Mouse (Mus musculus): Measurements from ENCODE around the gene Gm20388. TPM values are rescaled to one million over a fixed set of nuclear protein-coding genes. Genes with fewer than 3 reads are reported as not detected.

The Gm20388 gene
- polyA plus RNA-seq, 1 experiment: 49.7 TPM

GRCm38 (mm10) chr8:122567361-122568108 is 2656.9 kb downstream of the Gm20388 start, which contains the start of gene Cdt1:
Gene Cdt1, plus strand, starts transcription at chr8:122568015.
- TF ChIP-seq POLR2A (IDR thresholded peaks at IDR 0.05; ENCODE audit: low read depth, low read length): no peak
- TF ChIP-seq CTCF (conservative IDR thresholded peaks at IDR 0.05; ENCODE audit: insufficient read depth, insufficient read length, low read depth, low read length): no peak
- WGBS: under 1% methylated on average over 62 of the region's 62 CpGs
- Histone ChIP-seq H3K27me3 (replicated peaks; ENCODE audit: control insufficient read depth, insufficient read depth, low read length) (no peaks in the 10 kb centered on the region), H3K27ac (ENCODE audit: insufficient read depth, low read depth, low read length) (peak within 1 kb of the TSS; percentile 44), H3K36me3 (ENCODE audit: control insufficient read depth, insufficient read depth, low read length) (no peaks in the 10 kb centered on the region), H3K4me3 (ENCODE audit: insufficient read depth, low read depth, low read length) (peak within 1 kb of the TSS; percentile 55), H3K4me1 (ENCODE audit: control insufficient read depth, insufficient read depth, low read length) (peaks cover 7% of the 10 kb centered on the region; the same call in 1 of the 2 replicates)
- DNase-seq: peak; percentile 97

DNA sequence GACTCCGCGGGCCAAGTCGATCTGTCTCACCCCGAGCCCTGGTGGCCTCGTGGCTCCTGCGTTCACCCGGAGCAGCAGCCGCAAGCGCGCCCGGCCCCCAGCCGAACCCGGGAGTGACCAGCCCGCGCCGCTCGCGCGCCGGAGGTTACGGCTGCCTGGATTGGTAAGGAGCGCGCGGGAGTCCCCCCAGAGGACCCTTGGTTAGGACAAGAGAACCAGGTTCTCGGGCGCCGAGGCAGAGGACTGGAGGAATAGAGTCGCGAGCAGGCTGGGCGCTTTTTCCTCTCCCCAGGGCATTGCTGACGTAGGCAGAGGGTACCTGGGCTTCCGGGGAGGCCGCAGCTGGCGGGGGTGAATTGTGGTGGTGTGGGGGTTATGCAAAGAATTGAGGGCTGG is 2657.5 kb downstream of the Gm20388 start:
- Histone ChIP-seq H3K27me3 (replicated peaks; ENCODE audit: control insufficient read depth, insufficient read depth, low read length) (no peaks in the 10 kb centered on the region), H3K4me1 (ENCODE audit: control insufficient read depth, insufficient read depth, low read length) (peaks cover 7% of the 10 kb centered on the region; the same call in 1 of the 2 replicates), H3K27ac (ENCODE audit: insufficient read depth, low read depth, low read length) (no peak overlapping the region), H3K4me3 (ENCODE audit: insufficient read depth, low read depth, low read length) (peak overlapping the region; percentile 55), H3K36me3 (ENCODE audit: control insufficient read depth, insufficient read depth, low read length) (no peaks in the 10 kb centered on the region)
- under 1% methylated on average over 34 of the region's 34 CpGs for WGBS
- DNase-seq: no peak
- TF ChIP-seq CTCF (conservative IDR thresholded peaks at IDR 0.05; ENCODE audit: insufficient read depth, insufficient read length, low read depth, low read length) (no peak), POLR2A (IDR thresholded peaks at IDR 0.05; ENCODE audit: low read depth, low read length) (no peak)

GRCm38 (mm10) chr8:122568881-122569309 is 2658.3 kb downstream of the Gm20388 start:
- Histone ChIP-seq H3K27me3 (replicated peaks; ENCODE audit: control insufficient read depth, insufficient read depth, low read length) (no peaks in the 10 kb centered on the region), H3K4me1 (ENCODE audit: control insufficient read depth, insufficient read depth, low read length) (peaks cover 7% of the 10 kb centered on the region; the same call in 1 of the 2 replicates), H3K4me3 (ENCODE audit: insufficient read depth, low read depth, low read length) (no peak overlapping the region), H3K36me3 (ENCODE audit: control insufficient read depth, insufficient read depth, low read length) (no peaks in the 10 kb centered on the region), H3K27ac (ENCODE audit: insufficient read depth, low read depth, low read length) (no peak overlapping the region)
- 36% methylated on average over 10 of the region's 10 CpGs for WGBS
- TF ChIP-seq CTCF (conservative IDR thresholded peaks at IDR 0.05; ENCODE audit: insufficient read depth, insufficient read length, low read depth, low read length): no peak
- TF ChIP-seq POLR2A (IDR thresholded peaks at IDR 0.05; ENCODE audit: low read depth, low read length): no peak
- no peak for DNase-seq

DNA sequence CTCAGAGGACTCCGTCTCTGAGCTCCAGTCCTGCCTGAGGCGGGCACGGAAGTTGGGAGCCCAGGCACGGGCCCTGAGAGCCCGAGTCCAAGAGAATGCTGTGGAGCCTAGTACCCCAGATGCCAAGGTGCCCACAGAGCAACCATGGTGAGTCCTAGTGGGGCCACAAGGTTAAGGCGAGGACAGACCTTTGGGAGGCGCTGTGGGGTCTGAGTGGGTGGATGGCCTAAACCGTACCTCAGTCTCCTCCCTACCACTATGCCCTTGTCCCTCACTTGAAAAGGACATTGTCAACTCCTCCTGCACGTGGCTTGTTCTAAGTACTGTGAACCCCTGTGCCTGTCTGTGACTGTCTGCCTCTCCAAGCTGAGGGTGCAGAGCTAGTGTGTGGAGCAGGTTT is 2658.7 kb downstream of the Gm20388 start:
- Histone ChIP-seq H3K36me3 (ENCODE audit: control insufficient read depth, insufficient read depth, low read length) (no peaks in the 10 kb centered on the region), H3K27ac (ENCODE audit: insufficient read depth, low read depth, low read length) (no peak overlapping the region), H3K4me1 (ENCODE audit: control insufficient read depth, insufficient read depth, low read length) (peaks cover 8% of the 10 kb centered on the region), H3K4me3 (ENCODE audit: insufficient read depth, low read depth, low read length) (no peak overlapping the region), H3K27me3 (replicated peaks; ENCODE audit: control insufficient read depth, insufficient read depth, low read length) (no peaks in the 10 kb centered on the region)
- 71% methylated on average over 9 of the region's 9 CpGs for whole genome bisulfite sequencing
- DNase-seq: no peak
- TF ChIP-seq CTCF (conservative IDR thresholded peaks at IDR 0.05; ENCODE audit: insufficient read depth, insufficient read length, low read depth, low read length) (no peak), POLR2A (IDR thresholded peaks at IDR 0.05; ENCODE audit: low read depth, low read length) (no peak)

GRCm38 (mm10) chr8:122569996-122570395 is 2659.4 kb downstream of the Gm20388 start:
- DNase-seq: no peak
- 95% methylated on average over 16 of the region's 16 CpGs for WGBS
- H3K4me1 ChIP-seq (ENCODE audit: control insufficient read depth, insufficient read depth, low read length): peaks cover 14% of the 10 kb centered on the region
- H3K27me3 ChIP-seq (replicated peaks; ENCODE audit: control insufficient read depth, insufficient read depth, low read length): no peaks in the 10 kb centered on the region
- no peaks in the 10 kb centered on the region for H3K36me3 ChIP-seq (ENCODE audit: control insufficient read depth, insufficient read depth, low read length)
- H3K4me3 ChIP-seq (ENCODE audit: insufficient read depth, low read depth, low read length): no peak overlapping the region
- no peak overlapping the region for H3K27ac ChIP-seq (ENCODE audit: insufficient read depth, low read depth, low read length)
- TF ChIP-seq CTCF (conservative IDR thresholded peaks at IDR 0.05; ENCODE audit: insufficient read depth, insufficient read length, low read depth, low read length) (no peak), POLR2A (IDR thresholded peaks at IDR 0.05; ENCODE audit: low read depth, low read length) (no peak)

DNA sequence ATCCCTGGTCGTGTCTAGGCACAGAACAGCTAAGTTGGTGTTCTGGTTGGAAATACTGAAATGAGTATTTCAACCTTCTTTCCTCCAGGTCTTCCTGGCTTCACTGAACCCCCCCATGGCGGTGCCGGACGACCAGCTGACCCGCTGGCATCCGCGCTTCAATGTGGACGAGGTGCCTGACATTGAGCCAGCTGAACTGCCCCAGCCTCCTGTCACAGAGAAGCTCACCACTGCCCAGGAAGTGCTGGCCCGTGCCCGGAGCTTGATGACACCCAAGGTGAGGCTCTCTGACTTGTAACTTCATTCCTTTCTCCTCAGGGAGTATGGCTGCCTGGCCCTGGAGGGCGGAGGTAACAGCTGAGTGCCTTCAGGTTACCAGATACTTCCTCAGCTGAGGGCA is 2660.5 kb downstream of the Gm20388 start:
- no peak overlapping the region for H3K4me3 ChIP-seq (ENCODE audit: insufficient read depth, low read depth, low read length)
- no peak for DNase-seq
- no peaks in the 10 kb centered on the region for H3K36me3 ChIP-seq (ENCODE audit: control insufficient read depth, insufficient read depth, low read length)
- peaks cover 25% of the 10 kb centered on the region for H3K4me1 ChIP-seq (ENCODE audit: control insufficient read depth, insufficient read depth, low read length)
- WGBS: 90% methylated on average over 11 of the region's 11 CpGs
- no peak for TF ChIP-seq POLR2A (IDR thresholded peaks at IDR 0.05; ENCODE audit: low read depth, low read length)
- no peak for TF ChIP-seq CTCF (conservative IDR thresholded peaks at IDR 0.05; ENCODE audit: insufficient read depth, insufficient read length, low read depth, low read length)
- no peak overlapping the region for H3K27ac ChIP-seq (ENCODE audit: insufficient read depth, low read depth, low read length)
- no peaks in the 10 kb centered on the region for H3K27me3 ChIP-seq (replicated peaks; ENCODE audit: control insufficient read depth, insufficient read depth, low read length)

DNA sequence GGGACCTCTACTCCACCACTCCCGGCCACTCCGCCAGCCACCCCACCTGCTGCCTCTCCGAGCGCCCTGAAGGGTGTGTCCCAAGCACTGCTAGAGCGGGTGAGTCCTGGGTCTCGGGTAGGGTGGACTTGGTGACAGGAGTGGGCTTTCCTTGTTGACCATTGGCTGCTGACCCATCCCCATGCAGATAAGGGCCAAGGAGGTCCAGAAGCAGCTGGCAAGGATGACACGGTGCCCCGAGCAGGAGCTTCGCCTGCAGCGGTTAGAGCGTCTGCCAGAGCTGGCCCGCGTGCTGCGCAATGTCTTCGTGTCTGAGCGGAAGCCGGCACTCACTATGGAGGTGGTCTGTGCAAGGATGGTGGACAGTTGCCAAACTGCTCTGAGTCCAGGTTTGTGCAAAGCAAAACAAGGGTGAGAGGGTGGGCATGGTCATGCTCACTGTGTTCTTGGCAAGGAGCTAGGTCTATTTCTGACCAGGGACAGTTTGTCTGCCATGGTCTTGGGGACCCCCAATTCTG is 2661.2 kb downstream of the Gm20388 start:
- H3K27me3 ChIP-seq (replicated peaks; ENCODE audit: control insufficient read depth, insufficient read depth, low read length): no peaks in the 10 kb centered on the region
- no peak for TF ChIP-seq POLR2A (IDR thresholded peaks at IDR 0.05; ENCODE audit: low read depth, low read length)
- TF ChIP-seq CTCF (conservative IDR thresholded peaks at IDR 0.05; ENCODE audit: insufficient read depth, insufficient read length, low read depth, low read length): no peak
- H3K4me1 ChIP-seq (ENCODE audit: control insufficient read depth, insufficient read depth, low read length): peaks cover 23% of the 10 kb centered on the region
- H3K36me3 ChIP-seq (ENCODE audit: control insufficient read depth, insufficient read depth, low read length): no peaks in the 10 kb centered on the region
- 92% methylated on average over 17 of the region's 17 CpGs for WGBS
- H3K27ac ChIP-seq (ENCODE audit: insufficient read depth, low read depth, low read length): no peak overlapping the region
- no peak for DNase-seq
- no peak overlapping the region for H3K4me3 ChIP-seq (ENCODE audit: insufficient read depth, low read depth, low read length)

Measured in kidney, adult 2 months (tissue).